Mouse (Mus musculus) midbrain, postnatal 0 days (tissue): ENCODE measurements around the gene Mobp. TPM values are rescaled to one million over a fixed set of nuclear protein-coding genes. Genes with fewer than 3 reads are reported as not detected.

Source experiments
- ATAC-seq: fragments of 200-750 bp; cut with Nextera tagmentation; 2 replicates; pipeline ENCODE4 v1.8.0; 2017; ENCODE audit warnings: moderate number of reproducible peaks, mild to moderate bottlenecking, moderate TSS enrichment, moderate library complexity; ENCODE audit not compliant: low FRiP score
- DNase-seq: peaks from one replicate; pipeline ENCODE4 v3.0.0-alpha.2; 2015; ENCODE audit warnings: low spot score
- H3K27ac ChIP-seq: fragments of 300-500 bp; sonication (generic); 2 replicates; pipeline ENCODE4 v1.5.1; 2014; ENCODE audit warnings: low read depth, mild to moderate bottlenecking, low read length, mixed read lengths
- H3K27me3 ChIP-seq: fragments of 300-500 bp; sonication (generic); 2 replicates; pipeline ENCODE4 v1.6.1; 2014; ENCODE audit warnings: low read length, control low read depth, mixed read lengths; ENCODE audit not compliant: insufficient read depth
- H3K36me3 ChIP-seq: fragments of 300-500 bp; sonication (generic); 2 replicates; pipeline ENCODE4 v1.6.1; 2014; ENCODE audit warnings: low read length, control low read depth, mixed read lengths; ENCODE audit not compliant: insufficient read depth
- H3K4me1 ChIP-seq: fragments of 300-500 bp; sonication (generic); 2 replicates; pipeline ENCODE4 v1.6.1; 2014; ENCODE audit warnings: mild to moderate bottlenecking, control low read depth, antibody characterized with exemption, low read length, mixed read lengths; ENCODE audit not compliant: insufficient read depth
- H3K4me2 ChIP-seq: fragments of 300-500 bp; sonication (generic); 2 replicates; pipeline ENCODE4 v1.6.1; 2014; ENCODE audit warnings: low read depth, mild to moderate bottlenecking, low read length, mixed read lengths; ENCODE audit not compliant: poor library complexity, severe bottlenecking
- H3K4me3 ChIP-seq: fragments of 300-500 bp; sonication (generic); 2 replicates; pipeline ENCODE4 v1.5.1; 2014; ENCODE audit warnings: low read depth, mild to moderate bottlenecking, low read length, moderate library complexity
- H3K9ac ChIP-seq: fragments of 300-500 bp; sonication (generic); replicated peaks from 2 replicates; pipeline ENCODE4 v1.6.1; 2014; ENCODE audit warnings: mild to moderate bottlenecking, low read length, moderate library complexity, mixed read lengths; ENCODE audit not compliant: poor library complexity, severe bottlenecking
- H3K9me3 ChIP-seq: fragments of 300-500 bp; sonication (generic); 2 replicates; pipeline ENCODE4 v1.6.1; 2016; ENCODE audit warnings: low read length, control low read depth
- CTCF ChIP-seq: IDR thresholded peaks from 2 replicates; pipeline ENCODE4 v1.5.1; 2016; ENCODE audit warnings: antibody characterized with exemption, mild to moderate bottlenecking
- WGBS: fragments of 180-500 bp; shearing (Covaris S2); extraction: QIAGEN DNeasy Blood & Tissue Kit; methylation state at CpG from one replicate; pipeline ENCODE4 v1.1.7; 2014; 5-methylcytosine and 5-hydroxymethylcytosine counted together
- polyA plus RNA-seq: library from polyadenylated mRNA; unstranded; fragments of >200 nt; fragmentation: Nextera tagmentation; extraction: Ambion mirVana; gene quantifications from 2 replicates; pipeline ENCODE4 v1.2.1, GENCODE M21; 2015
- total RNA-seq: library from RNA; depleted of rRNA; stranded (reverse); fragments of >200 nt; gene quantifications from 2 replicates; pipeline ENCODE4 v1.2.3, GENCODE M21; 2014

The Mobp gene
- total and polyA plus RNA-seq, 2 experiments from 2014 or later: 0.16 to 1.4 TPM

GRCm38 (mm10) chr9:120192742-120193141, 43.2 kb downstream of the Mobp start:
- TF ChIP-seq CTCF: no peak
- H3K4me2 ChIP-seq: no peak overlapping the region
- 71% methylated on average over 7 of the region's 7 CpGs for WGBS
- no peak overlapping the region for H3K27ac ChIP-seq
- ATAC-seq: no peak
- no peak overlapping the region for H3K4me3 ChIP-seq
- no peaks in the 10 kb centered on the region for H3K36me3 ChIP-seq
- H3K4me1 ChIP-seq: no peaks in the 10 kb centered on the region
- DNase-seq: peak; percentile 18
- no peaks in the 10 kb centered on the region for H3K27me3 ChIP-seq
- H3K9me3 ChIP-seq: no peaks in the 10 kb centered on the region
- H3K9ac ChIP-seq: no peak overlapping the region

- H3K27me3 ChIP-seq: no peaks in the 10 kb centered on the region
- TF ChIP-seq CTCF: no peak
- H3K27ac ChIP-seq: no peak overlapping the region
- H3K9me3 ChIP-seq: no peaks in the 10 kb centered on the region
- DNase-seq: no peak
- no peak overlapping the region for H3K4me2 ChIP-seq
- H3K36me3 ChIP-seq: no peaks in the 10 kb centered on the region
- no peaks in the 10 kb centered on the region for H3K4me1 ChIP-seq
- ATAC-seq: no peak
- H3K9ac ChIP-seq: no peak overlapping the region
- H3K4me3 ChIP-seq: no peak overlapping the region
- 56% methylated on average over 4 of the region's 4 CpGs for WGBS
These were observed 51.4 kb downstream of the Mobp start for GRCm38 (mm10) chr9:120200873-120201272.

DNA sequence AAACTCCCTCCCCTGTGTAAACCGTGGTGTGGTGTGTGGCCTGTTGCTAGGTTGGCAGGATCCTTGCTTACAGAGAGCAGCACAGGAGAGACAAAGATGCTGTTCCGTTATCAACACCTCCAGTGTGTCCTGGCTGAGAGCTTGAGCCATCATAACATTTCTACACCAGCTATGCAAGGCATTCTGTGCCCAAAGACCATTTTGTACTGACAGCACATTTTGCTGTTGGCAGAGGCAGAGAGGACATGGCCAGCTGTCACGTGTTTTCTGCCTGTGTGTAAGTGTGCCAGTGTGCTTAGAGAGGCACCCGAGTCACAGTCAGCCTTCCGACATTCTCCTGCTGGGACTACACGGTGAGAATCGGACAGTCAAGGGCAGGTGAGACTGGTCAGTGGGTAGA, 52.2 kb downstream of the Mobp start:
- DNase-seq: no peak
- WGBS: 82% methylated on average over 7 of the region's 7 CpGs

GRCm38 (mm10) chr9:120202683-120203082, 53.2 kb downstream of the Mobp start:
- 33% methylated on average over 12 of the region's 12 CpGs for WGBS
- no peak for ATAC-seq

More for the DNA sequence above, 52.2 kb downstream of the Mobp start:
- Histone ChIP-seq H3K4me1 (no peaks in the 10 kb centered on the region), H3K4me3 (no peak overlapping the region), H3K9me3 (no peaks in the 10 kb centered on the region), H3K36me3 (no peaks in the 10 kb centered on the region), H3K27me3 (no peaks in the 10 kb centered on the region), H3K4me2 (no peak overlapping the region), H3K9ac (no peak overlapping the region), H3K27ac (no peak overlapping the region)
- no peak for ATAC-seq
- TF ChIP-seq CTCF: no peak

DNA sequence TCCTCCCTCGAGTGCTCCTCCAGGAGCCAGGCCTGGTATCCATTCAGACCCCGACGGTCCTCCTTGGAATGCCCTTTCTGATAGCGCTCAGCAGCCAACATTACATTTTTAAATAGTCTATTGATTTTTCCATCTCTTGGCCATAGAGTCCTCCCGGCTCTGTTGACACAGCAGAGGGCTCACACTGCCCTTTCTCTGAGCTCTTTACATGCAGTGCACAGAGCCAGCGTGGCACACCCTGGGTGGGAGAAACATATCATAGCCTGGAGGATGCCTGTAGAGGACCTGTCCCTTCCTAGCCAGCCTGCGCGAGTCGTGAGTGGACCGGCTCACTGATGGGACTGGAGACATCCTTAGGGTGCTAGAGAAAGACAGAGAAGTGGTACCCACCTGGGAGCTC, 54.4 kb downstream of the Mobp start:
- TF ChIP-seq CTCF: no peak
- no peak for ATAC-seq
- WGBS: 81% methylated on average over 10 of the region's 10 CpGs
- Histone ChIP-seq H3K9ac (no peak overlapping the region), H3K27ac (no peak overlapping the region), H3K36me3 (no peaks in the 10 kb centered on the region), H3K4me3 (no peak overlapping the region), H3K27me3 (no peaks in the 10 kb centered on the region), H3K4me1 (no peaks in the 10 kb centered on the region), H3K9me3 (no peaks in the 10 kb centered on the region), H3K4me2 (no peak overlapping the region)
- DNase-seq: no peak

More at GRCm38 (mm10) chr9:120202683-120203082, 53.2 kb downstream of the Mobp start:
- H3K4me3 ChIP-seq: no peak overlapping the region
- H3K36me3 ChIP-seq: no peaks in the 10 kb centered on the region
- no peaks in the 10 kb centered on the region for H3K27me3 ChIP-seq
- peak; percentile 69 for TF ChIP-seq CTCF
- no peak overlapping the region for H3K4me2 ChIP-seq
- no peaks in the 10 kb centered on the region for H3K9me3 ChIP-seq
- peak; percentile 22 for DNase-seq
- no peak overlapping the region for H3K9ac ChIP-seq
- no peaks in the 10 kb centered on the region for H3K4me1 ChIP-seq
- no peak overlapping the region for H3K27ac ChIP-seq

DNA sequence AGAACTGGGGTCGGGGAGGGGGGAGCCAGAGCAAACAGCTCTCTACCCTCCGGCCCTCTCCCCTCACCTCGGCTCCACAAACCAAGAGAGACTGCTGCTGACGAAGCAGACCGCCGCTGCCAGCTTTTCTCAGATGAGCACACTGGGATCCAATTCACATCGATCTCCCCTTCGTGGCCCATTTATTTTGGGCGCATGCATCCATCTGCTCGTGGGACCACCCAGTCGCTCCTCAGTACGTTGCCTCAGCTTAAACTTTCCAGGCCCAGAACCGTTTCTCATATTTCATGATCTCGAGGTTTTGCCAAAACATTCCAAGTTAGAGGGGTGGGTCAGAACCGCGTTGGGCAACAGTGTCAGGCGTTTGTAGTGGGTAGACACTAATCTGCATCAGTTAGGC, 57.4 kb downstream of the Mobp start:
- WGBS: 74% methylated on average over 17 of the region's 17 CpGs
- H3K4me2 ChIP-seq: no peak overlapping the region
- no peak for ATAC-seq
- no peaks in the 10 kb centered on the region for H3K27me3 ChIP-seq
- H3K4me3 ChIP-seq: no peak overlapping the region
- TF ChIP-seq CTCF: no peak
- H3K36me3 ChIP-seq: no peaks in the 10 kb centered on the region
- H3K27ac ChIP-seq: no peak overlapping the region
- no peaks in the 10 kb centered on the region for H3K9me3 ChIP-seq
- H3K4me1 ChIP-seq: no peaks in the 10 kb centered on the region
- H3K9ac ChIP-seq: no peak overlapping the region
- no peak for DNase-seq
